Mouse (Mus musculus) c-Kit-positive CD71-positive TER-119-negative erythroid progenitor cells, embryonic 14.5 days (primary cell): ENCODE data around the gene Asb18.
A peak's percentile ranks its signal among the peaks of the same experiment; 100 is the strongest.

Experiments used
- DNase-seq: peaks from one replicate; pipeline ENCODE4 v3.0.0-alpha.2; 2013; ENCODE audit warnings: low read depth

Asb18 gene

DNA sequence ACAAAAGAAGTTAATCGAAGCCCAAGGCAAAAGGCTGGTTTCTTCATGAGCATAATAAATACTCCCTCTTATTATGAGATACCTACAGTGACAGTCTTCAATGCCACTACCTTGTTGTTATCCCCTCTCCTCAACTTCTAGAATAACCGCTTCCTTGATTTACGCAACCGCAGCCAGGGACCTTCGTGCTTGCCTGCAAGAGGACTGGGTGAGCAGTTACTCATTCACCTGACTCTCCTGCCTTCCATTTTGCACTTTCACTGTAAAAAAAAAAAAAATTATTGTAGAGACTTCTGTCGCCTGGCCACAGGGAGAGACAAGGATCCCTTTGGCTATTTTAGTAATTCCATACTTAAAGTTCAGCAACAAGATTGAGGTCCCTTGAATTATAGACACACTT lies 81.4 kb downstream of the Asb18 start:
- no peak for DNase-seq

DNA sequence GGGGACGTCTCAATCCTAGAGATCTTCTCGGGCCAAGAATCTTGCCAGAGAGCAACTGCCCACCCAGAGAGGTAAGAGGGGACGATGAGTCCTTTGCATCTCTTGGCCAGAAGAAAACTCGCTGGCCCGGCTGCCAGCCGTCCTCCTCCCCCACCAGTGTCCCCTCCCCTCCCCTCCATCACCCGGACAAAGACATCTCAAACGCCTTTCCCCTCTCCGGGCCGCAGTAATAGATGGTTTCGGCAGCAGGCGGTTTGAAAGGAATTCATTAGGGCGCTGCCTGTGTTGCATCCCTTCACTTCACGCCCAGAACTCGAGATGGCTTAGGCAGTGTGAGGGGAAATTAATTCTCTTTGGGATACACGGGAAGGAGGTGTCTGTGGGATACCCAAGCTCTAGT lies 81.8 kb downstream of the Asb18 start:
- no peak for DNase-seq

DNA sequence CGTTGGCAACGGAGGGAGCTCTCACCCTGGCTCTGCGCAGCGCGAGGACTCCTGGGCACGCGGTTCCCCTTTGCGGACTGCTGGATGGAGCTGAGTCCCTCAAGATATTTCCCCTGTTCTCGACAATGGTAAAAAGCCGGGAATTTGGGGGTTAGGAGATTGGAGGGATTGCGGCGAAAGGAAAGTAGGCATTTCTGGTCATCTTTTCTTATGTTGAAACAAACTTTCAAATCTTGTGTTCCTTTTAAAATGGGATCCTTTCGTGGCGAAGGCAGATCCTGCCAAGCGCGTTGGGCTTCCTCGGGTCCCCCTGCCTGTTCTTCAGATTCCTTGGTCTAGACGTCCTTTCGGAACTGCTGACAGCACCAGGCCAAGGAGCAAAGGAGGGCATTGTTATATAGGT lies 82.4 kb downstream of the Asb18 start:
- no peak for DNase-seq

DNA sequence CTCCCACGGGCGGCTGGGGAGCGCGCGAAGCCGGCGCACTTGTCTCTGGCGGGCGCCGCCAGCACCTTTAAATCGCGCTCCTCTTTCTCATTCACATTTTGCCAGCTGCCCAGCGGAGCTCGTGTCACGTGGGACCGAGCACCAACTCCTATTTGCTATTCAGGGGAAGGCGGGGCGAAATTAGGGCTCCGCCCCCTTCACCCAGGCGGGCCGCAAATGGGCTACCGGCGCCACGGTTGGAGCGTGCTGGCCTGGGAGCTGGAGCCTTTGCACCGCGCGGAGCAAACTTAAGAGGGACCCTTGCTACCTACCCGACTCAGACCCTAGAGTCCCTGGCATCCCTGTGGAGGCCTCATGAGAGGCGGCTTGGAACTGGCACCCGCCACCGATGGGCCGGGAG lies 83.3 kb downstream of the Asb18 start, which contains the start of gene Gbx2:
TSS of gene Gbx2 (minus strand) at position 60 of the 400 bp plus-strand sequence.
- peak; percentile 40 for DNase-seq

DNA sequence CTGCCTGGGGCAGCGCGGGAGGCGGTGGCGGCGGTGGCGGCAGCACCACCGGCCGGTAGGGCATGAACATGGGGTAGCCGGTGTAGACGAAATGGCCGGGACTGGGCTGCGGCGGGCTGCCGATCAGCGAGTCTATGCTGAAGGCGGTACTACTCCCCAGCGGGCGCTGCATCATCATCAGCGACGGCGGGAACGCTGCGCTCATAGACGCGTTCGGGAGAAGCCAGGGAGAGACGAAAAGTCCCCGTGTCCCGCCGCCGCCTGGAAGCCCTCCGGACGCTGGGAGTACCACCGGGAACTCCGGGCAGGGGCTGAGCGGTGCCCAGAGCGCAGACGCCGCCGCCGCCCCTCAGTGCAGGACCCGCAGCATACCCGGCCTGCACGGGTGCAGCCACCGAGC lies 83.9 kb downstream of the Asb18 start:
- DNase-seq: no peak

DNA sequence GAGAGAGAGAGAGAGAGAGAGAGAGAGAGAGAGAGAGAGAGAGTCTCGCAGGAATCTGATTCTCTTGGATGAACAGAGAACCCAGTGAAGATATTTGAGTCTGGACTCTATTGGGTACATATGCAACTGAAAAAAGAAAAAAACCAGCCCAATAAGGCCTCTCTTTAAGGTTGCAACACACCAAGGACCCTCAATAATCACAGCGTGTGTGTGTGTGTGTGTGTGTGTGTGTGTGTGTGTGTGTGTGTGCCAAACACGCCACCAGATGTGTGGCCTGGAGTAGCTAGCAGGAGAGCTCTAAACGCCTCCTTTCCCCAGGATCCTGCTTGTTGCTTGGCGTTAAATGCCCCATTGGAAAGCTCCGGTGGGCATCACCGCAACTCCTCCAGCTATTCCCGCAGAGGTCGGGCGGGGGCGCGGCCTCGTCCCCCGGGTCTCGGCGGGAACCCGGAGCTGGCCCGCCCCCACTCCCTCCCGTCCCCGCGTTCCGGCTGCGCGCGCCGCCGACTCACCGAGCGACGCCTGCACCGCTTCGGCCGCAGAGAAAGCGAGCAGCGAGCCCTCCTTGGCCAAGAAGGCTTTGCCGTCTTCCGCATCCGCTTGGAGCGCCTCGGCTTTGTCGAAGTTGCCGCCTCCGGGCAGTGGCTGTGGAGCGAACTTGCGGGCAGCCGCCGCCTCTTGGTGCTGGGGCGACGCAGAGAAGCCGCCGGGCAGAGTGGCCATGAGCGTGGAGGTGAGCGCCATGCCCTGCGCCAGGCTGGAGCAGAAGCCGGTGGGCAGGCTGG lies 84.6 kb downstream of the Asb18 start:
- no peak for DNase-seq

DNA sequence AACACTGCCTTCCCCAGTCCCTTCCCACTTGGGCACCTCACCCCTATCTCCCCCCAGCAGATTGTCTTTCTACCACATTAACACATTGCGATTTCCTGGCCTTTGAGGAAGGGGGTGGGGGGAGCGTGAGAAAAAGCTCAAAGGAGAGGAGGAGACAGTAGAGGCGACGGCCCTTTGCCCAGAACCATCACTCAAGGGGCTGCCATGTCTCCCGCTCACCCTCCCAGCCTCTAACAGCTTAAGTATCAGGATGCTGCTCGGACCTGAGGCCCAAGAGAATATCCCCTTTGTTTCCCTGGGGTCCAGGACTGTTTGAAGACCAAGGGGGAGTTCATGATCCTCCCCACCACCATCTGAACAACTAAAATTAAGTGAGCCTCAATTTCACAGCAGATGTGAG lies 85.3 kb downstream of the Asb18 start:
- no peak for DNase-seq

DNA sequence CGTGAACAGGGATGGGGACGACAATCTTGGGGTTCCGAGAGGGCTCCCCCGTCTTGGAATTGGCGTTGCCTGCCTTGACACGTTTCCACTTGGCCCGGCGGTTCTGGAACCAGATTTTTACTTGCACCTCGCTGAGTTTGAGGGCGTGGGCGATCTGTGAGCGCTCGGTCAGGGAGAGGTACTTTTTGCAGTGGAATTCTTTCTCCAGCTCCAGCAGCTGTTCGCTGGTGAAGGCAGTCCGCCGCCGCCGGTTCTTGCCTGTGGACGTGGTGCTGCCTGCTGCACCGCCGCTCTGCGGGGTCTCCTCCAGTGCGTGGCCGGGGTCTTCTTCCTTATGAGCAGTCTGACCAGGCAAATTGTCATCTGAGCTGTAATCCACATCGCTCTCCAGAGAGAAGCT lies 85.8 kb downstream of the Asb18 start:
- DNase-seq: no peak

DNA sequence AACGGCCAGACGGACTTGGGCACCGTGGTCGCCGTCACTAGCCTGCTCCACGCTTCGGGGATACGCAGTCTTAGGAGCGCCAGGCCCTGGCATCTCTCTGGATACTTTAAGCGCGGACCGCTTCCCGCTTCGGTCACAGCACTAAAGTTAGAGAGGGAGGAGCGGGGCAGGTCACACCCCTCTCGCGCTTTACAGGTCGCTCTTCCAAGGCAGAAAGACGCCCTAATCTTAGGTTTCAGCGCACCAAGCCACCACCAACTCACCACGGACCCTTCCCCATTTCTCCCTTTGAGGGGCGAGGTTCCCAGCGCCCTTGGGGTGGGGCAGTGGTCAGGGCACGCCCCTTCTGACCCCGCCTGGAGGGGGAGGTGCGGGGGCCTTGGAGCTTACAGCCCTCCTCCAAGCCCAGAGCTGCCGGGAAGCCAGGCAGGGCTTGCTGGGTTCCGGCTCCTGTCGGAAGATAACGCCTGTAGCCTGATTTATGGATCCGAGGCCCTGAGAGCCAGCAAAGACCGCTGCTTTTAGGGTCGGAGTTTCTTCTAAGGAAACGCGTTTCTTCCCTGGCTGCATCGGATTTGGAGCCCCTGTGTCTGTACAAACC lies 87.3 kb downstream of the Asb18 start:
- DNase-seq: no peak

DNA sequence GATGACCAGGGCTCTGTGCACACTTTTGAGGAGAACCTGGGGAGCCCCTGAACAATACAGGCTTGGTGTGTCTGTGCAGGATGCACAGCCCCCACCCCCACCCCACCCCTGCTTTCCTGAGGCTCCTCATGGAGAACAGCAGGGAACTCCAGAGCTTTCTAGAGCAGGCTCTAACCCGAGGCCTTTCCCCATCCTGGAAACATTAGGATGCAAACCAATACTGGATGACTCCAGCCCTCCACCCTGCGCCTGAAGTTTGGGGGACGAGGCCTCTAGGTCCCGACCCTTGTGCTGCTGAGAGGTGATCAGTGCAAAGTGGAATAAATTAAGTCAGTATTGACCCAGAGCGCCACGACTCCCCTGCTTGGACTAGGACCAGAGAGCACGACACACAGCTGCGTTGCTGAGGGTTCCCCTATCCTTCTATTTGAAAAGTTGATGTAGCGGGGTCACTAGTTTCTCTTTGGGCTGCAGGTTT lies 87.8 kb downstream of the Asb18 start:
- DNase-seq: no peak

DNA sequence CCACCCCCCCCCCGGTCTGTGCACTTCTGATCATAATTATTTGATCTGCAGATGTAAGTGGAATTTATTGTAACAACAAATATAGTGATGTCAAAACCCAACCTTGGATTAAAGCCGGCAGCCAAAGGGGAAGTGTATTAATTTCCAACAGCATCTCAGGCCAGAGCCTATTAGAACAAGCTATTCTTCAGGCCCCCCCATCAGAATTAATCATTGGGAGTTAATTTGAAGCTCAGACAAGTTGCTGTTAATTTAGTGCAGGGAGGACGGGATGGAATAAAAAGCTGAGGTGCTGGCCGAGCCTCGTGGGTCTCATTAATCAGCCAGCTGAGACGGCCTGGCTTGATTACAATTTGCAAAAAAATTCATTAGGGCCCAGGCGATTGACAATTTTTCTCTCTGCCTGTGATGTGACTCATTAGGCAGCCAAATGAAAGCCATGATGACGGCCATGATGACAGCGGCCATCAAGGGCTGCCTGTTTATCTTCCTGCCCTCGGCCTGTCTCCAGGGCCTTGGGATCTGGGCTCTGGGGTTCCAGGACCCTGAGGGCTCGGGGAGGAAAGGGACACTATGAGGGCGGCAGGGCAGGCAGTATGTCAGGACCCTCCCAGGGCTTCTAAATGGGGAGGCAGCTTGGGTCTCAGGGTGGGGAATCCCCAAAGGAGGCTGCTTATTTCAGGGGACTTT lies 88.8 kb downstream of the Asb18 start:
- no peak for DNase-seq

DNA sequence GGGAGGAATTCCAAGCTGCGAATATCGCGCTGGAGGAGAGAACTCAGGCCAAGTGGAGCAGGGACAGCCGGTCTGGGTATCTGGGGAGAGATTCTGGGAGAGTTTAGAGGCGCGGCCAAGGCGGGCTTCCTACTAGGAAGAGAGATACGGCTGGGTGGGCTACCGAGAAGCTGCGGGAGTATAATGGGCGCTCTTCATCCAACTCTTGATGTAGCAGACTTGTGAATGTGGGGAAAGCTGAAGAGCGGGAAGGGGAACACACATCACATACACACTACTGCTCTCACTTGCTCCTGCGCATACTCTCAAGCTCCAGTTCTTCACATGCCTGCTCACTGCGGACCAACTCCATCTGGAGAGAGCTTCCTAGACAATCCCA lies 90.8 kb downstream of the Asb18 start:
- DNase-seq: no peak

DNA sequence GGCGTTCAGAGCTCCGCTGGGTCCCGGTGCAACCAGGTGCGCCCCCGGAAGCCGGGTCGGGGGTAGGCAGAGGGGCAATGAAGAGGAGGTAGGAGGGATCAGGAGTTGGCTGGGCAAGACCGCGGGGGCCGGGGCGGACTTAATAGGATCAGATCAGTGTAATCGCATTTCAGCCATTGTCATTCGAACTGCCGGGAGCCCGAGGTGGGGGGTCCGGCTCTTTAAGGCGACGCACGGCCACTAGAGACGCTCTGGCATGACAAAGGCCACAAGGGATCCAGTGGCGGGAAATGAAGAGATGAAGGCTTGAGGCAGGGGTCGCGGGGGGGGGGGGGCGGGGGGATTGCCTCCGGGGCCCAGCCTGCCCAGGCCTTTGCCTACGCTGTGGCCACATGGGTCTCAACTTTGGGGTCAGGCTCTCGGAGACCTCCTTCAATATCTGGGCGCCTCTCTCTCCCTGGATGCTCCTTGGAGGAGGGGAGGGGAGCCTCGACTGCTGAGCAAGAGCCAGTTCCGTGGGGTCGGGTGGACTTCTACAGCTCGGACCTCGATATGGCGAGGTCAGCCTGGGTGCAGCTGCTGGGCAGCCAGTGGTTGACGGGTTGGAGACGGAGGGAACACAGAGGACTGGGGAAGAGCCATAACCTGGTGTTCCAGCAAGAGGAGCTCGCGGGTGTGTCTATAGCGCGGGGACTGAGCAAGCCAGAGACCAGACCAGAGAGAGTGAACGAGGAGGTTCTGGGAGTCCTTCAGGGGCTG lies 91.4 kb downstream of the Asb18 start:
- no peak for DNase-seq

DNA sequence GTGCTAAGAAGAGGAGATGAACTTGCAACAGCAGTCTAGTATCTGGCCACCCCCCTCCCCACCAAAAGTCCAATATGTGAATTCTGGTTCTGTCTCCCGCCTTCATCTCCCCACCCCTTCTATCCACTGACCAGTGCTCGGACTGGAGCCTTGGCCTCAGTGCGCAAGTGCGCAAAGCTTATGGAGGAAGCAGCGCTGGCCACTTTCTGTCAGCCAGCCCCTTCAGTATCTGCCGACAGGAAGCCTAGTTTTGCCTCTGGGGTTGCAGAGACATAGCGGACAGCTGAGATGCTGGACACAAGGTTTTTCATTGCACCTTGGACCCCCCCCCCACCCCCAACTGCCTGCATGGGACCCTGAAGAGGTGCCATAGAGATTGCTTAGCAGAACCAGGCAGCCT lies 92.2 kb downstream of the Asb18 start:
- no peak for DNase-seq

DNA sequence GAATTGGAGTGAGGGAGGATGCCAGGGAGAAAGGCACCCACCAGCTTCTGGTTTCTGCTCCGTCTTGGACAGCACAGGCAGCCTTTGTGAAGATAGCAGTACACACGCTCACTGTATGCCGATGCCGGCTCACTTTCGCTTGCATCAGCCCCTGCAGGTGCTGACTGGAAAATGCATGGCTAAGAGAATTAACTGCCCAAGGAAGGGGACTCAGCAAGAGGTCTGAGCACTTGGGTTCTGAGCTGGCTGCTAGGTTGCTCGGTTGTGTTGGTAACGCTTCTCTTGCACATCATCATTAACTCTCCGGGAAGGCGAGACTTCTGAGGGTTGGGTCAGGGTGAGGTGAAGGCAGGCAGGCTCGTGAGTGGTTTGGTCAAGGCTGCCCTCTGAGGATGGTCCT lies 92.7 kb downstream of the Asb18 start:
- no peak for DNase-seq

DNA sequence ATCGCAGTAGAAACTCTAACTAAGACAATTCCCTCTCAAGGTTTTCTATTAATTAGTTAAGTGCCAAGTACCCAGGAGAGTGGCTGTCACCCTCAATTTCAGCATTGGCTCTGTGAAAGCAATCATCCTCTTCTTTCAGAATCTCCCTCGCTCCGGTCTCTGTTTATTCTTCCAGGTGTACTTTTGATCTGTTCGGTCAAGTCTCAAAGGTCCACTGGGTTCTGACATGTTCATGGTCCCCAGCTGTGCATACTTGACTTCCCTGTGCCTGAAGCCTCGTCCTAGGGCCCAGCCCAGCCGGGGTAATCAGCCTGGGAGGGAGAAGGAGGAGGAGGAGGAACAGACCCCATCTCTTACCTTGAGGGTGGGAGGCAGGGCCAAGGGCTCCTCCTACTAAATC lies 95.3 kb downstream of the Asb18 start:
- DNase-seq: no peak

DNA sequence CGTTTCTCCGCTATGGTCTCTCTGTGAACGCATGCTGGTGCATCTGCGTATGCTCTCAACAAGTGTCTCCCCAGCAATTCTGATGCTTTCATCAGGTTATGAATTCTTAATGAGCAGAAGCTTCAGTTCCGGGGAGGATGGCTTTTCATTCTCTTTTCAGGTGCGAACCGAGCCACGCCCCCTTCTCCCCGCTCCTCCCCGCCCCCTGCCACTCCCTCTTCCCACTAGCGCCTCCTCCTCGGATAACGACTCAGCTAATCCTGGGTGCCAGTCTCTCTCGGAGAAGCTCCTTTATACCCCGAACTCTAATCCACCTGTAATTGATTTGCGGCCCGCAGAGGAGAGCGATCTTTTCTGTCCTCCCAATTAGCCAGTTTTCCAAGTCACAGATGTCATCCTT lies 96.4 kb downstream of the Asb18 start:
- DNase-seq: no peak

DNA sequence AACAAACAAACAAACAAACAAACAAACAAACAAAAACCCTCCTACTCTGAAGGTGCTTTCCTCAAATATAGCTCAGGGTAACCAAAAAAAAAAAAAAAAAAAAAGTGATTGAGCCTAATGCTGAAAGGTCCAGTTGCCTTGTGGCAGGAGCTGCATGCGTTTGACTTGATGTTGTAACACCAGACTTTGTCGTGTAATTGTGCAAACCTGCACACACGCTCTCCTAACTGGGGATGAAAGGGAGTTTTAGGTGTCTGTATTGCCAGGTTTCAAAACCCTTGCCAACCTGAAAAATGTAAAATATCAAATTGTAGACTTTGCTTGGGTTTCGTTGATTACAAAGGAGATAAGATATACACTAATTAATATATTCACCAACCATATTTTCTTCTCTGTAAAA lies 100.9 kb downstream of the Asb18 start:
- DNase-seq: no peak

DNA sequence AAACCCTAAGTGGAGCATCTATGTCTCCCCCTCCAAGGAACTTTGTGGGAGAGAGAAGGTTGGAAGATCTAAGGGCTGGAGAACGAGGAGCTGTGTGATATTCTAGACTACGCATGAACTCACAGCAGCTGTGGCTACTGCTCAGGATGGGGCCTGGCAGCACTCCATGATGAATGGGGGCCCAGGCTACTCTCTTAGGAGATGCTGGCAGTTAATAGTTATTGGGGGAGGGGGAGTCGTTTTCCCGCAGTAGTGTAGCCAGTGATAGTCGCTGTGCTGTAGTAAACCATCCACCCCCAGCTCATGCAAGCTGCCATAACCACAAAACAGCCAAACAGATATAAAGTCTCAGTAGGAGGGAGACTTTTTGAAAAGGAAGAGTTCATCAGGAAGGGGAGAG lies 102.1 kb downstream of the Asb18 start:
- no peak for DNase-seq

DNA sequence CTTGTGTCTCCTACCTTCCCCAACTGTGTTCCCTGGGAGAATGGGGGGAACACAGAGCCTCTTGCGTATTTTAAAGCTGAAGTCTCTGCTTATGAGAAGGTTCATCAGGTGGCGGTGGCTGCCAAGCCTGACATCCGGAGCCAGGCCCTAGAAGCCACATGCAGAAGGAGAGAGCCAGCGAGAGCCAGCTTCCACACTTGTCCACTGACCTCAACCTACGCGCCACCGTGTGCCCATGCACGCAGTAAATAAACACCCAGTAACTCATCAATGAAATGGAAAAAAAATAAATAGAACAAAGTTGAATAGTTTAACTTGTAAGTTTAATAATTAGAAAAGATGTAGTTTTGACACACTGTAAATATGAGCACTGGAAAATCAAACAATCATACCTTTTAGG lies 104.7 kb downstream of the Asb18 start:
- no peak for DNase-seq

DNA sequence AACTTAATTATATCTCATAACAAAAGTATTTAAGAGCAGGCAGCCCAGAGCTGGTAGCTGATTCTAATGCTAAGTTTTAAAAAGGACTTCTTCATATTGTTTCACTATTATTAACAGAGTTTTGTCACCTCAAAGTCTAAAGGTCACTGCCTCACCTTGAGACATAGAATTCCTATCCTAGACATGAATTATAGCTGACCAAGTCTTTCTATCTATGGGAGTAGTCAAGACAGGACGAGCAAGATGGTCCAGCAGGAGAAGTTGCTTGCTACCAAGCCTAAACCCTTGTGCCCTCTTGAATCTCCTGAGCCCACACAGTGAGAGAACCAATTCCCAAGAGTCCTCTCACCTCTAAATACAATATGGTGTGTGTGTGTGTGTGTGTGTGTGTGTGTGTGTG lies 111.8 kb downstream of the Asb18 start:
- no peak for DNase-seq

DNA sequence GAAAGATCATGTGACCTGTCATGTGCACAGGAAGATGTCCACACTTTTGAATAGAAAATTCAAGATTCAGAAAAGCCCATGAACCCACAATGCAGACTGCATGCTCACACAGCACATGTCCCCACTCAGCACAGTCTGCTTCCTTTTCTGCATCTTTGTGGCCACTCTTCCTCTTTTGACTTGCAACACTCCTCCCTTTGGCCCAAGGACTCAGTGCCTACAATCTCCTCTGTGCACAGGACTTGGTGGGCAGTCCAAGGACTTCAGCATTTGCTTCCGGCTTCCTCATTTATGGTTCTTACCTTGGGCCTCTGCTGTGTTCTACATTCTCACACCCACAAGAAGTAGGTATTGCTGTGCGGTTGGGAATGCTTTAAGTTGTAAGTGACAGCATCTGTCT lies 112.2 kb downstream of the Asb18 start:
- DNase-seq: no peak

DNA sequence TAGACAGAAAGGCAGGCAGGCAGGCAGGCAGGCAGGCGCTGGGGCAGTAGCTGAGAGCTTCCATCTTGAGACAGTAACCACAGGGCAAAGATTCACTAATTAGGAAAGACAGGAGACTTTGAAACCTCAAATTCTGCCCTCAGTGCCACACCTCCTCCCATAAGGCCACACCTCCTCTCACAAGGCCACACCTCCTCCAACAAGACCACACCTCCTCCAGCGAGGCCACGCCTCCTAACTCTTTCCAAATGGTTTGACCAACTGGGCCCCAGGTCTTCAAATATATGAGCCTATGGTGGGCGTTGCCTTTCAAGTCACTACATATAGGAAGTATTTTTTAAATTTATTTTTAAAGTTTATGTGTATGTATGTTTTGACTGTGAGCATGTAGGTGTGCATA lies 113.1 kb downstream of the Asb18 start:
- DNase-seq: no peak
